Mouse (Mus musculus) embryo, embryonic 10 days (tissue): ENCODE data around the gene Gde1.

Experiments used
- DNase-seq: peaks from one replicate; pipeline ENCODE4 v3.0.0-alpha.2; 2015; ENCODE audit warnings: low spot score

Gde1 gene

DNA sequence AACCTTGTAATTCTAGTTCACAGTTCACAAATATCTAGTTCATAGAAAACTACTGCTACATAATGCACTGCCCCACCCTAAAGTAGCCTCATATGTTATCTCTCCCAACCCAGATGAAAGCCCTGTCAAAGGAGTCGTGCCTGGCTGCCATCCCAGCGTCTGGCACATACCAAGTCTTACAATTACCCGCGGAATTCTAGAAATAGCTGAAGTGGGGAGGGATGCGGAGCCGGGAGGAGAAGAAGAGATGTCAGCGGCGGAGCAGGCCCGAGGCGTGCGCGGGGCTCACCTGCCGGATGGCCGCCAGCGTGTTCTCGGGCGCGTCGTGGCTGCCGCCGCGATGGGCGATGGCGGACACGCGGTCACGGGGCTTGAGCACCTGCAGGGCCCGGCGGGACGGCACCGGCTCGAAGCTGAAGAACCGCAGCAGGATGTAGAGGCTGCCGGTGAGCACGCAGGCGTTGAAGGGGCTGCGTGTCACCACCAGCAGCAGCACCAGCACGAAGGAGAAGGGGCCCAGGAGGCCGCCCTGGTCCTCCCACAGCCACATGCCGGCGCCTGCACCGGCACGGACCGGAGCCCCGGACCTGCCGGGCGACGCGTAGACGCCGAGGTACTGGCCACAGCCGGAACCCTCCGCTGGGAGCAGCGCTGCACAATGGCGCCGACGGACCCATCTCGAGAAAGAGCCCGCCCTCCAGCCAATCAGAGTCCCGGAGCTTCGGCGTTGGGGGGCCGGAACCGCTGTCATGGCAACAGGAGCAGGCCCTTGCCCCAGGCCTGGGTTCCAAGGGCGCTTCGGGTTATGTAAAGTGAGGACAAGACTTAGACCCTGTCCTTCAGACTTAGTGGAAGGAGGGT lies at the start of gene Gde1:
Gene Gde1 (minus strand): TSS at position 678 of the 861 bp plus-strand sequence.
- peak; percentile 93 for DNase-seq

DNA sequence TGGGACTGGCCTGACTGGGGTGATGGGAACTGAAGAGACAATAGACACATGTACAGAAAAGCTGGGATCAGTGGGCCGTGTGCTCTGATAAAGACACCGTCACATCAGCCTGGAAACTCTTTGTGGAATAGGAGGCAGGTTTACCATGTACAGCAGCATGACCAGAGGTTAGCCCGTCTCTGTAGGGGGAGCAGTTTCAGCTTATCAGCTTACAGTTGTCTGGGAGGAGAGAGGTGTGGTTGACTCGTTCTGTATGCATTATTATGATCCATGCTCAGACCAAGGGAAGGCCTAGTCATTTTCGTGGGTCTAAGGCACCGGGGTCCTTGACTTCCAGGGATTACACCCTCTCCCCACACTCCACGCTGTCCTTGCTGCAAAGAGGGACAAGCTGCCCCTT lies 46.0 kb upstream of the Gde1 start:
- no peak for DNase-seq

DNA sequence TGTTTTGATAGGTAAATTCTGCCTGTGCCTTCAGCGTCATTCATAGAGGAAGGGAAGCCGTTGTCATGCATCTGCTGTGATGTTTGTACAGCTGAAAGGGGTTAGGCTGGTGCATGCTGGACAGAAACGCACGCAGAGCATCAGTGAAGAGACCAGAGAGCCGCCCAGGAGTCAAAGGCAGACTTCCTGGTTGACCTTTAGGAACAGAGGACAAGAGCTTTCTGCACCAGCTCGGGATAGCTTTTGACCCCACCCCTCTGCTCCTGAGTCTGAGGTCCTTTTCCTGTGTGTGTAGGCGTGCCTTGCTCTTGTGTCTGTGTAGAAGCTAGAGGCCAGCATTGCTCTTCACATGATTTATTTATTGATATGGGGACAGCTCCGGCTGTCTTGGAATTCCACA lies 44.1 kb upstream of the Gde1 start:
- DNase-seq = peak; percentile 36

DNA sequence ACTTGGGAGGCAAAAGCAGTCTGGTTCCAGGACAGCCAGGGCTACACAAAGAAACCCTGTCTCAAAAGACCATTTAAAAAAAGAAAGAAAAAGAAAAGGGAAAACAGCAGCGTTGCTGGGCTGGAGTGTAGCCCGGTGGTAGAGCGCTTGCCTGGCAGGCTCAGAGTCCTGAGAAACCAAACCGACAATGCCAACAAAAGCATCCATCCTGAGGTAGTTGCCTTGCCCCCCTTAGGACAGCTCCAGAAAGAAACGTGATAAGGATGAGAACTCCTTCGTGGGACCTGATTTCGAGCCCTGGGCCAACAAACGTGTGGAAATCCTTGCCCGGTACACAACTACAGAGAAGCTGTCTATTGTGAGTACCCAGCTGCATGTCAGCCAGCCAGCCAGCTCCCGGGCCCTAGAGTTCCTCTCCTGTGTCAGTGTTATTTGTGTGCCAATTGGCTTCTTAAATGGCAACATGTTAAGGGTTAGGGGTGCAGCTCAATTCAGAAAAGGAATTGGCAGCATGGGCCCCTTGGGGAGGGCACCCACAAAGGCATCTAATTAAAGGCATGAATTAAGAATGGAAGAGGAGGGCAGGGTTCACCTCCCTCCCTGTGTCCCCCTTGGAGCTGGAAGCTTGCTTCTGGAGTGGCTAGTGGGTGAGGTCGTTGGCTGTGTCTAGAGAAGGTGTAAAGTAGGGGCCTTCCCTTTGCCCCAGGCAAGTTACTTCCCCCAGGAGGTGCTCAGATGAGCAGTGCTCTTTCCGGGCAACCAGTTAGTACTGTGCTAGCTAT lies 42.5 kb upstream of the Gde1 start:
- DNase-seq = no peak

DNA sequence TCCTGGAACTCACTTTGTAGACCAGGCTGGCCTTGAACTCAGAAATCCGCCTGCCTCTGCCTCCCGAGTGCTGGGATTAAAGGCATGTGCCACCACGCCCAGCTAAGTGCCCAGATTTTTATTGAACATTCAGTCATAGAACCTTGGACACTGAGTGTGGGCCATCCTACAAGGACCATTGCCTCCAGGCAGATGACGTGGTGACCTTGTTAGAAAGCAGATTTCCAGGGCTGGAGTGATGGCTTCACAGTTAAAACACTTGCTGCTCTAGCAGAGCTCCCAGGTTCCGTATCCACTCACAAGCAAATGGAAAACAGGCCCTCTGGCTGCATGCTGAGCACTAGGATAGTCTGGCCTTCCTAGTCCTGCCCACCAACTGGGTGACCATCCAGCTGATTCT lies 39.2 kb upstream of the Gde1 start:
- no peak for DNase-seq

DNA sequence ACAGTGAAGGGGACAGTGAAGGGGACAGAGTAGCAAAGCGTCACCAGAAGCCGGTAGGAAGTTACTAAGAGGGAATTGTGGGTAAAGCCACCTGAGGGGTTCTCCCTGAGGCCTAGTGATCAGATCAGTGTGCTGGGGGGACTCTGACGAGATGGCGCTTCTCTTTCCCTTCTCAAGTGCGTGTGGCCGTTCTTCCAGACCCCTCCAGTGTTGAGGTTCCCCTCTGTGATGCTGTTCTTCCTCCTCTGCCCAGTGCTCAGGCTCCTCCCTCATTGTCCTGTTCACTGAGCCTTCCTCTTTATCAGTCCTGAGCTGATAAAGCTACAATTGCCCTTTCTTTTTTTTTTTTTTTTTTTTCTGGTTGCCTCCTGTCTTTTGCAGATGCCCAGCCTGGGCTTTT lies 36.7 kb upstream of the Gde1 start:
- DNase-seq = no peak

DNA sequence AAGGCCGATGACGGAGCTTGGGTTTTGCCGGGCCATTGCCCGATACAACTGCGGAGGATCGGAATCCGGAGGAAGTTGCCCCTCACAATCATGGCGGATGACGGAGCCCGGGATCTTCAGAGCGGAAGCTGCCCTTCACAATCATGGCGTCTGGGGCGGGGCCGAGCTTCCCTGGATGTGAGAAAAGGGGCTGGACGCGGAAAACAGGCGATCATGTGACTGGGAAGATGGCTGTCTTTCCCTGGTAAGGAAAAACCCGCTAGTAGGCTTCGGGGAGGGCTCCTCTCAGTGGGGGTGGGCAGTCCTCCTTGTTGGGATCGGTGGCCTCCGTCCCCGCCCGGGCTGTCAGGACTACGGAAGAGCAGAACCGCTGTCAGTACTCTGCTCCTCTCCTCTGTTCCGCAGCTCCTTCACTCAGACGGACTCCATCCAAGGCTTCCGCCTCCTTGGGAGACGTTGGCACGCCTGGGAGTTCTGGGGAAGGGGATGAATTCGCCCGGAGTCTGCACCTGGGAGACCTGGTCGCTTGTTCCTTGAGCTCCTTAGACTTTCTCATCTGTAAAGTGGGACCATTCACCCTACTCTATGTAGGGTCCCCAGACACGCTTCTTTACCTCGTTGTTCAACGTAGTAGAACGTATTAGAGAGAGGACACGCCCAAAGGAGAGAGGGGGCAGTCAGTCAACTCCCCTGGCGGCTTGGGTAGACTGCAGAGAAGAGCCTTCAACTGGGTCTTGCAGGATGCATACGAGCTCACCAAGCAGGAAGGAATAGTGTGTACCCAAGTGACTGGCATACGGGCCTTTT lies 35.2 kb upstream of the Gde1 start:
- DNase-seq = peak; percentile 98

DNA sequence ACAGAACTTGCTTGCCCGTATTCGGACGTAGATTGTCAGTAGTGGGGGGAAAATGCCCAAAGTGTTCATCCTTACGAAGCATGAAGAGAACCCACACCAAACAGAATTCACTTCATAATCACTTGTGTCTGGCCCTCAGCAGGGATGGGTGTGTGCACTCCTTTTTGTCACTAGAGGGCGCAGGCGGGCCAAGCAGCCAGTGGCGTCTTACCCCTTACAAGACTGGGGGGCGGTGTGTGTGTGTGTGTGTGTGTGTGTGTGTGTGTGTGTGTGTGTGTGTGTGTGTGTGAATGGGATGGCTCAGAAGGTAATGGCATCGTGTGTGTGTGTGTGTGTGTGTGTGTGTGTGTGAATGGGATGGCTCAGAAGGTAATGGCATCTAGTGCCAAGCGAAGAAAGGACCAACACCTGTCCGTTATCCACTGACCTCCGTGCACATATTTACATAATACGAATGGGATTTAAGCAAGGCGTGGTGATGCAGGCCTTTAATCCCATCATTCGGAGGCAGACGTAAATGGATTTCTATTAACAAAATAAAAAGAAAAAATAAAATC lies 34.5 kb upstream of the Gde1 start, which contains the start of gene Vps35l:
Gene Vps35l (plus strand): TSS at position 252 of the 557 bp plus-strand sequence.
- DNase-seq = peak; percentile 91

DNA sequence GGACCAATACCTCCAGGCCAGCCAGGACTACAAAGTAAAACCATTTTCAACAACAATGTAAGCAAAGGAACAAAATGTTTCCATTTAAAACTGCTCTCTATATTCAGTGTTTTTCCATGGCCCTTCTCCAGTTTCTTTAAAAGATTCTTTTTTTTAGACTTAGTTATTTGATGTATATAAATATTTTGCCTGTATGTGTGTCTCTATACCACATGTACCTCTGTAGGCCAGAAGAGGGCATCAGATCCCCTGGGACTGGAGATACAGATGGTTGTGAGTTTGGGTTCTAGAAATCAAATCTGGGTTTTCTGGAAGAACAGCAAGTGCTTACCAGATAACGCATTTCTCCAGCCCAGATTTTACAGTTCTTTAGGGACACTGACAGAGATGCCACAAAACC lies 33.2 kb upstream of the Gde1 start:
- no peak for DNase-seq

DNA sequence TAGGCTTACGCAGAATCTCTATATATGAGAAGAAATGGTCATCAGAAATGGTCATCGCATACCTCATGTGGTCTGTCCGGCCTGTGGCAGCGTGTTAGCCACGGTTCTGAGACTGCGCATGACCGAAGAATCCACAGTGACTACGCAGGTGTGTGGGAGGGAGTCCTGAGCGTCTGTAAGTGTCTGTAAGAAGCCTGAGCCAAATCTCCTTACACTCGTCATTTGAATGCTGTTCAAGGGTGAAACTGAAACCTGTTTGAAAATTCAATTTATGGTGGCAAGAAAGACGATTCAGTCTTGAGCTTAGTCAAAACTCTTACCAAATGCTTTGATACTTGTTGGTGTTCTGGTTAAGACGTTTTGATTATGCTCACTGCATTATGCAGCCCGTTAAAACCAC lies 27.6 kb upstream of the Gde1 start:
- DNase-seq = no peak

DNA sequence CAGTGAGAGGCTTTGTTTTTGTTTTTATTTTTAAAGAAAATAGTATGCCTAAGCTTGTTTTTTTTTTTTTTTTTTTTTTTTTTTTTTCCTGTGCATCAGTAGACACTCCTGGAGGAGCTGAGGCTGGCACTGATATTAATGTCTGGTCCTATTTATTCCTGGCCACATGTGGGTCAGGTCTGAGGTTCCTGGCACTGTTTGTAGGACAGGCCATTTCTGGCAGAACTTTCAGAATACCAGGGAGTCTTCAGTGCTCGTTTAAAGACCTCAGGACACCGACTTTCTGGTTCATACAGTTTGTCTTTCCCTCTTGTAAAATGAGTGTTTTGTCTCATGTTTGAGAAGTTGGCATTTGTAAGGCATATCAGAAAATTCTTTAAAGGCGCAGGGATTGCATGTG lies 26.2 kb upstream of the Gde1 start:
- no peak for DNase-seq

DNA sequence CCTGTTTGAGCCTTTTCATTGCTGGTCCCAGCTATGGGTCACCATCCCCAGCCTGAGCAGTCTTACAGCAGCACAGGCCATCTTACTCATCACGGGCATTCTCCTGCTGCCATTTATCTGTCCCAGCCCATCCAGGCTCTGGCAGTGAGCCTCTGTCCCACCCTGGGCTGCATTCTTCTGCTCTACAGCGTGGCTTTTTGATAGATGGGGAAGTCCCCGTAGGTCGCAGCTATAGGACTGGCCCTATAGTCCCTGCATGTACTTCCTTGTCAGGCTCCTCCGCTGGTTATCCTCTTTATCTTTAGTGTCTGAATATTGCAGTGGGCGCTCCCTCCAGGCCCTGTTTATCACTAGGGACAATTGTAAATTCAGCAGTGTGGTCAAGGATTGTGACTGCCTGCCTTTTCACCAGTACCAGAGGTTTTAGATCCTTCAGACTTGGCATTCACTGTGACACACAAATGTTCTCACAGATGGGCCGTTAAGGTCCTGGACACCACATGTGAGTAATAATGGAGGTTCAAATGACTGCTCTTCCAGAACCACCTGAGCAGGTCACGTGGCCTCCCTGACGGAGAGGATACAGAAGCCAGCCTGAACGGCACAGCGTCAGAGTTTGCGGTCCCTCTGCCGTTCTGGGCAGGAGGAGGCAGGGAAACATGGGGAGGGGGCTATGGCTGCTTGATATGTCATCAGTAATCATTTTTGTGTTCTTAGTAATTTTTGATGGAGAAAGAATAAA lies 23.4 kb upstream of the Gde1 start:
- DNase-seq = no peak

DNA sequence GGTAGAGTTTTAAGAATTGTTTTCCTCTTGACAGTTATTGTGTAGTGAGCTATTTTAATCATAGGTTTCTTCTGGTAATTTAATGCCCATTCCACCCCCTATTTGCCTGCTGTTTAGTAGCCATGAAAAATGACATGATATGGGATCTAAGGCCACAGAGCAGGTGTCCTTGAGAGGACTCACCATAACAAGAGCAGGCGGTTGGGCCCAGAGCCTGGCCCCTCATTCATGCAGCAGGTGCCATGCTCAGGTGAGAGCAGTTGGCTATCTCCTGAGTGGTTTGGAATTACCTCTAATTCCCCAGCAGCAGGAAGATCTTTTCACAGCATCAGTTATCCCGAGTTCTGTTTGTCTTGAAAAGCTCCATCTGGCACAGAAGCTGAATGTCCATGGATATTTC lies 19.9 kb upstream of the Gde1 start:
- no peak for DNase-seq

DNA sequence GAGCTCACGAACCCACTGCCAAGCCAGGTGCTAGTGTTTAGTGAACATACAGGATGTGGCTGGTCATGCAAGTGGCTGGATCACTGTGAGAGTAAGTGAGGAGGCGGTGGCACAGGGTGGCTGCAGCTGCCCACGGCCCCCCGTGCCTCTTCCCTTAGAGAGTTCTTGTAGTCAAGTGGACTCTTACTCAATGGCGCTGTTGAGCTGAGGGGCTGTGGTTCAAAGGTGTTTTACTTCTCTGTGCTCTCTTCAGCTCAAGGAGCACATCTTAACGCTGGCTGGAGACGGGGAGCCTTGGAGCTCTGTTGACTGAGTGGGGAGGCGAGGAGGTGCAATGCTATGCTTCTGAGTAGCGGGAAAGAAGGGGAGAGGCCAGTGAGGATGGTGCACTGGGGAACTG lies 18.3 kb upstream of the Gde1 start:
- DNase-seq = no peak

DNA sequence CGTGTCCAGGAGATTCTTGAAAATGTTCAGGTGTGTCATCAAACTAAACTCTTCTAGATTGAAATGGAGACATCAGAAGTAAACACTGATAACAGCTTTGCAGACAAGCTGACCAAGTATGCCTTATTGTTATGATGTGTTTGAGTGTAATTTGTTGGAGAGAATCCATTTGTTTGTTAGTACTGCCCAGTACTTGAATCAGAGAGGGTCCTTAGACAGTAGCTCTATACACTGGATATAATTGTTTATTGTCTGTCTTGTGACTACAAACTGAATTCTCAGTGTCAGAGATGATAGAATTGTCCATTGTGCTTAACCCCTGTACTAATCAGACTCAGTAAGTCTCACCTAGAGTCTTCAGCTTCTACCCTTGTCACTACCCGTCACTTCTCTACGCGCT lies 12.5 kb upstream of the Gde1 start:
- no peak for DNase-seq

DNA sequence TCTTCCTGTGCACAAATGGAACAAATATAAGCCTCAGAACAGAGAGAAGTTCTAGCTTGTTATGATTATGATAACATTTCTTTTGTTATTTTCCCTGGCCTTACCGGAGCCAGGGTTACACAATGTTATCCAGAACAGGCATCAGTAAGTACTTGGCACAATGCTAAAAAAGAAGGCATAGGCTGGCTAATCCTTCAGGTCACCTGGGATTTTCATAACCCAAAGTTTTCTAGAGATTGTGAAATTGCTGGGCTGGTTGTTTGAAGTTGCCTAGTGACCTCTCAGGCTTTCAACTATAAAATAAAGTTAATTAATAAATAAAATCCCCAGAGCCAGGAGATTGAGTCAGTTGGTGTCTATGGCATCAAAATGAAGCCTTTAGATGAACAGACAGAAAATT lies 9.3 kb upstream of the Gde1 start:
- no peak for DNase-seq

DNA sequence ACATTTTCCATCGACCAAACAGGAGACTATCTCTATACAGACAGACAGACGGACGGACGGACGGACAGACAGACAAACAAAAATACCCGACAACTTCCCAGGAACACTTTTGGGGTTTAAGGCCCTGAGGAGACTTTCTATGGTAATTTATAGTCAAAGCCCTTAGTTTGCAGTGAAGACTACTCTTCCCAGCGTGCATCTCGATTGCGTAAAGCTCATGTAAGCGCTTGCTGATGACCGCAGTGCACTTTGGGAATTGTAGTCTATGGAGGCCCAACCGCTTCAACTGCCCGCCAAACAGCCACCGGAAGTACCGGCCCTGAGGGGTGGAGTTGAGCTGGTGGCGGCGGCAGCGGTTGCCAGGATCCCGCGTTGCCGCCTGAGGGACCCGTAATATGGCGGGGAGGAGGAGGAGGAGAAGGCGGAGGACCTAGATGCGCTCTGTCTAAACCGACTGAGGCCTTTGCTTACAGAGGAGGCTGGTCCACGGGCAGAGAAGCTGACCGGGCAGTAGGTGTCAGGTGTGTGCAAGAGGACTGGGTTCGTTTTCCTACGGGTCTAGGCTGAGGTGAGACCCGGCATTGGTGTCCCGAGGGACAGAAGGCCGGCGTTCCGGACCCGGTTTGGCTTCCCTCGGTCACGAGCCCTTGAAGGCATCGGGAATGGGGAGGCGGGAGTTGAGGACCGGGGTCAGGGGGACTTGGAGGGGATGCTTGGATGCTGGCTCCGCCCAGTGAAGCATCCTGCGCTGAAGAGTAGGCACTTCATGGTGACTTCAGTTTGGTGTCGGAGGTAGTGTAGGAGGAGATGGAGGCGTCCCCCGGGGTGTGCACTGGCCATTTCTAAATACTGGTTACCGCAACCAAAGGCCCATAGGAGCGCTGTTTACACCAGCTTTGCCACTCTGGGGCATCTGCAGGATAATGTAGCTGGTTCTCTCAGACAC lies 6.9 kb upstream of the Gde1 start, which contains the start of gene Ccp110:
Gene Ccp110 (plus strand): TSS at position 325 of the 946 bp plus-strand sequence.
- peak; percentile 99 for DNase-seq

DNA sequence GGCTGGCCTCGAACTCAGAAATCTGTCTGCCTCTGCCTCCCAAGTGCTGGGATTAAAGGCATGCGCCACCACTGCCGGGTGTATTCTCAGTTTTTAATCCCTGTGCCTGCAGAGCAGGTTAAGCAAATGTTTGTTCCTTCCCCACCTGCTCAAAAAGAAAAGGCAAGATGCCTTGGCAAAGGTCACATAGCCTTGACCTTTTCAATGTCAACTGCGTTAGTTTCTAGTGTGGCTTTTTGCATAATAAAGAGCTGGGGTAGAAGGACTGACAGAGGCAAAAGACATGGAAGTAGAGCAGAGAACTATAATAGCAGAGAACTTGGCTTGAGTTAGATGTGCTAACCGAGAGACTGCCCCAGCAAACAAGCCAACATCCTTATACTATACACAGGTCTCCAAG lies 5.2 kb upstream of the Gde1 start:
- DNase-seq = no peak

DNA sequence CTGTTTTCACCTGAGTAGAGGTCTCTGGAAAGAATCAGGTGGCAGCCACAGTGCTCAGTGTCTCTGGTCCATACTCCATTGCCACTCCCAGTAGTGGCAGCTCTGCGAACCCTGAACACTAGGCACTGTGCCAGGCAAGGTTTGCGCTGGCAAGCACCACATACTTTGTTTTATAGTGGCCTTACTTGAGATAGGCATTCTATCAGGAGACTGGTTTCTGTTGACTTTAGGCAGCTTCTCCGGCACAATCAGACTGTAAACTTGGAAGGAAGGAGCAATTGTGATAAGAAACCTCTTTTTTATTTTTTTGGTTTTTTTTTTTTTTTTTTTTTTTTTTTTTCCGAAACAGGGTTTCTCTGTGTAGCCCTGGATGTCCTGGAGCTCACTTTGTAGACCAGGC lies 2.4 kb upstream of the Gde1 start:
- DNase-seq = no peak

DNA sequence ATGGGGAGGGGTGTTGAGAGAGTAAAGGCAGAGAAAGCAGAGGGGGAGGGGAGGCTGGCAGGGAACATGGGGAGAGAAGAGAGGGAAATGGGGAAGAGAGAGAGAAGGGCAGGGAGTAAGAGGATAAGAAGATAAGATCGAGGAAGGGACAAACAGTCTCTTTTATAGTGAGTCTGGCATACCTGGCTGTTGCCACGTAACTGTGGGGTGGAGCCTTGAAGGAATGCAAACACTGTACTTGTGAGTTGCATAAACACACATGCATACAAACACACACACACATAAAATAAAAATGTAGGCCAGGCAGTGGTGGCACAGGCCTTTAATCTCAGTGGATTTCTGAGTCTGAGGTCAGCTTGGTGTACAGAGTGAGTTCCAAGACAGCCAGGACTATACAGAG lies 1.6 kb upstream of the Gde1 start:
- DNase-seq = no peak
